Mouse (Mus musculus): ENCODE data around the gene Vmn2r44.
"Not testable (repeated sequence)": the region's sequence is repeated elsewhere in the genome, so short reads cannot be mapped to it uniquely, and the experiment has no call there.

The Vmn2r44 gene

GRCm38 (mm10) chr7:8383233-8383632 is at the start of gene Vmn2r44:
Gene Vmn2r44, minus strand, starts transcription at chr7:8383333.
- DNase-seq (ENCODE audit: low spot score in 2 of 2), result not testable (repeated sequence)

- DNase-seq (ENCODE audit: low spot score in 2 of 2), result peak in 1 of 2 experiments; percentile 59
These were observed 25.3 kb downstream of the Vmn2r44 start for GRCm38 (mm10) chr7:8357879-8358278.

Measured in urinary bladder, postnatal 4 days (tissue).